Mouse (Mus musculus) heart, postnatal 0 days (tissue): ENCODE results near the gene Arhgef12.

ENCODE experiments used
- CTCF ChIP-seq: IDR thresholded peaks from 2 replicates; pipeline ENCODE4 v1.5.1; 2016; ENCODE audit warnings: antibody characterized with exemption, control low read depth, low read depth
- EP300 ChIP-seq: IDR thresholded peaks from 2 replicates; pipeline ENCODE4 v1.6.1; 2016; ENCODE audit warnings: antibody characterized with exemption, low read depth

DNA sequence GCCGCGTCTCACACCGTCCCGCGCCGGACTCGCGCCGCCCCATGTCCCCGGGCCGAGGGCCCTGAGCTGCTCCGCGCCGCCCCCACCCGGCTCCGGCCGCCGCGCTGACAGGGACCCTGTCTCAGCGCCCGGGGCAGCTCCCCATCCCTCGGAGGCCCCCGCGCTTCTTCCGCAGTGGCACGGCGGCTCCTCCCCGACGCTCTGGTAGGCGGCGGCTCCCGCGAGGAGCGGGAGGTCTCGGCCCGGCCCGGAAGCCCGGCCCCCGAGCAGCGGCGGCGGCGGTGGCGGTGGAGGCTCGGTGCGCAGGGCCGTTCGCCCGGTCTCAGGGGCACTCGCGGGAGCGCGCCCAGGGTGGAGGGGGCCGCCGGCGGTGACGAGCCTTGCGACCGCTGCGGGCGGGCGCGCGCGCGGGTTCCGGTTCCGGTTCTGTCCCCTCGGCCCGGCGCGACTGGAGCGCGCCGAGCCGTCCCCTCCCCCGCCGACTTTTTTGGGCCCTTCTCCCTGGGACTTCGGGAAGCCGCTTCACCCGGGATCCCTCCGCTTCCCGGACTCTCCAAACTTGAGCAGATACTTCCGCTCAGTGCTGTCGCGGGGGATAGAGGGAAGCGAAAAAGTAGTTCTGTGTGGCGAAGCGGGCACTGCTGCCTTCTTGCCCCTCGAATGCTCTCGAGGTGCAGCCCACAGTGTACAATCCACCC, 1.2 kb downstream of the Arhgef12 start:
- TF ChIP-seq CTCF = no peak
- peak; percentile 61 for TF ChIP-seq EP300
